In the genomic region with DNA sequence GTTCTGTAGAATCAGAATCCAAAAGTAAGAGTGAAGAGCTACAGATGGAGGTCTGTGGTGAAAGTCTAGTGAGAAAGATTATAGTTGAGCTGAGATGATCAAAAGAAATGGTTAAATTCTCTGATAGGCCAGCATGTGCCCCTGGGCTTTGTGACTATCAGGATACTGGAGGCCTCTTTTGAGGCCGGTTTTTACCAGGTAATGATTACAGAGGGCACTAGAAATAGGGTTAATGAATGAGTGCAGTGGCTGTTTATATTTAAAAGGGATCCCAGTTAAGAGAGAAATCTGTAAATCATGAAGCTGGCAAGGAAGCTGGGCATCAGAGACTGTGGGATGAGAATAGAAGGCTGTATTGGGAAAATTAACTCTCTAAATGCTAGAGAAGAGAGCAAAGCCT, we compare ENCODE assay signal across 24 mouse cellular contexts. TPM values are rescaled to one million over a fixed set of nuclear protein-coding genes. Genes with fewer than 3 reads are reported as not detected.
DNase-seq lines count a peak whose midpoint lies in the region; ATAC-seq and TF ChIP-seq lines count a peak whose summit lies in the region.
"Had no signal": no experiment of that assay in that cellular context is flagged by ENCODE, and none has a peak within 500 bp of the region (broad histone marks: within the 10 kb centered on the region; RNA-seq: fewer than 3 reads in every experiment).

No protein-coding gene starts in this region.

- H3K4me1 ChIP-seq in kidney, embryonic 16.5 days (ENCODE audit: insufficient read depth, low read length) = peaks cover 9% of the 10 kb centered on the region; the same call in 1 of the 2 replicates
- H3K4me1 ChIP-seq in kidney, postnatal 0 days (replicated peaks; ENCODE audit: insufficient read depth, low read length) = no peaks in the 10 kb centered on the region
- H3K4me1 ChIP-seq: forebrain, embryonic 10.5 days; hindbrain, embryonic 12.5 days had no signal

- peak; percentile 73 for ATAC-seq in kidney, embryonic 16.5 days (ENCODE audit: low FRiP score, low TSS enrichment)
- peak; percentile 73 for ATAC-seq in kidney, postnatal 0 days (replicated peaks; ENCODE audit: low FRiP score, low read depth)
- ATAC-seq: forebrain, embryonic 13.5 days; forebrain, postnatal 0 days; Patski had no signal

- H3K27ac ChIP-seq in kidney, embryonic 16.5 days (ENCODE audit: low read length) = peak overlapping the region; percentile 73
- H3K27ac ChIP-seq in kidney, postnatal 0 days = peak overlapping the region; percentile 60; the same call in 1 of the 2 replicates
- H3K27ac ChIP-seq: forebrain, embryonic 10.5 days; forebrain, embryonic 13.5 days; gastrocnemius, adult 2 months; hindbrain, embryonic 12.5 days had no signal

- H3K9ac ChIP-seq in kidney, embryonic 16.5 days (replicated peaks; ENCODE audit: low read length) = no peak overlapping the region
- no peak overlapping the region for H3K9ac ChIP-seq in kidney, postnatal 0 days (ENCODE audit: low read depth, low read length)
- H3K9ac ChIP-seq: forebrain, embryonic 13.5 days; forebrain, postnatal 0 days; hindbrain, embryonic 12.5 days had no signal

- peak overlapping the region; percentile 15; the same call in 1 of the 2 replicates for H3K4me2 ChIP-seq in kidney, embryonic 16.5 days (replicated peaks; ENCODE audit: low read depth, low read length)
- H3K4me2 ChIP-seq in kidney, postnatal 0 days (ENCODE audit: low read length) = no peak overlapping the region
- H3K4me2 ChIP-seq: forebrain, embryonic 13.5 days; heart, embryonic 11.5 days; hindbrain, embryonic 12.5 days had no signal

- no peak for TF ChIP-seq CTCF in kidney, postnatal 0 days (IDR thresholded peaks at IDR 0.05; ENCODE audit: low read depth)

- H3K9me3 ChIP-seq in kidney, embryonic 16.5 days (ENCODE audit: low read length) = no peaks in the 10 kb centered on the region
- no peaks in the 10 kb centered on the region for H3K9me3 ChIP-seq in kidney, postnatal 0 days (replicated peaks; ENCODE audit: low read length)
- H3K9me3 ChIP-seq: forebrain, embryonic 10.5 days; forebrain, embryonic 13.5 days; G1E; hindbrain, embryonic 12.5 days had no signal

- WGBS in kidney, embryonic 16.5 days = 34% methylated on average over 1 of the region's 1 CpGs
- 29% methylated on average over 1 of the region's 1 CpGs for WGBS in kidney, postnatal 0 days

- H3K36me3 ChIP-seq in kidney, embryonic 16.5 days (ENCODE audit: insufficient read depth, low read length) = no peaks in the 10 kb centered on the region
- H3K36me3 ChIP-seq in kidney, postnatal 0 days (ENCODE audit: insufficient read depth, low read length) = no peaks in the 10 kb centered on the region
- H3K36me3 ChIP-seq: forebrain, embryonic 10.5 days; G1E; hindbrain, embryonic 12.5 days had no signal

- no peaks in the 10 kb centered on the region for H3K27me3 ChIP-seq in kidney, embryonic 16.5 days (ENCODE audit: insufficient read depth, low read length)
- no peaks in the 10 kb centered on the region for H3K27me3 ChIP-seq in kidney, postnatal 0 days (ENCODE audit: insufficient read depth, low read length)
- H3K27me3 ChIP-seq: CH12.LX; forebrain, embryonic 13.5 days; hindbrain, embryonic 12.5 days; Patski had no signal

- DNase-seq in kidney, adult 9 months = peak; percentile 80
- no peak for DNase-seq in kidney, postnatal 10 days
- no peak for DNase-seq in kidney, postnatal 25 days
- no peak for DNase-seq in kidney, postnatal 0 days (ENCODE audit: low spot score)
- DNase-seq in kidney, postnatal 36 days = peak; percentile 7 to 33
- DNase-seq in thymus, postnatal 36 days = no peak
- DNase-seq: adrenal gland, postnatal 10 days; adrenal gland, postnatal 36 days; B cell, adult 2 months; cerebellum, adult 18-20 months; cerebellum, adult 9-10 months; cerebellum, postnatal 14 days; forebrain, postnatal 0 days; gastrocnemius, adult 2 months; gastrocnemius, postnatal 14 days; heart, adult 11 months had no signal

- H3K4me3 ChIP-seq in kidney, embryonic 16.5 days (ENCODE audit: low read length) = no peak overlapping the region
- no peak overlapping the region for H3K4me3 ChIP-seq in kidney, postnatal 0 days (replicated peaks; ENCODE audit: low read depth, low read length)
- H3K4me3 ChIP-seq: forebrain, embryonic 10.5 days; forebrain, embryonic 13.5 days; gastrocnemius, adult 2 months; hindbrain, embryonic 12.5 days had no signal

RNA-seq across cellular contexts. Expression of gene Ccser1, which starts 23.2 kb away (rescaled TPM):
- polyA plus RNA-seq in kidney, embryonic 16.5 days (2015; fragmentation: Nextera tagmentation; extraction: Ambion mirVana) = 17.4 and 19.5 TPM in 2 replicates
- polyA plus RNA-seq in kidney, postnatal 0 days (2015; fragmentation: Nextera tagmentation; extraction: Ambion mirVana) = 16.7 and 18.1 TPM in 2 replicates
- polyA plus RNA-seq: G1E had no signal

Comparison
In these comparisons a context has a peak if more than half of its experiments do, and no peak if none do; other contexts are left out.
1. DNase-seq: peak in kidney, adult 9 months (single experiment) and kidney, postnatal 36 days (2 of 2); none in kidney, postnatal 10 days (single experiment), kidney, postnatal 25 days (0 of 2), kidney, postnatal 0 days (single experiment) and thymus, postnatal 36 days (0 of 2).